Mouse (Mus musculus) embryo, embryonic 11 days (tissue): ENCODE measurements around the gene Tgfb2.

ENCODE experiments used
- DNase-seq: peaks from one replicate; pipeline ENCODE4 v3.0.0-alpha.2; 2015

Tgfb2 gene

GRCm38 (mm10) chr1:186705915-186706248, at the start of gene Tgfb2:
Gene Tgfb2 (minus strand): TSS chr1:186705989.
- DNase-seq, result peak; percentile 67

- DNase-seq, result peak; percentile 34
Measured at GRCm38 (mm10) chr1:186749675-186750283, 44.0 kb upstream of the Tgfb2 start.

GRCm38 (mm10) chr1:186748724-186749653, 43.2 kb upstream of the Tgfb2 start, which contains the start of gene Rrp15:
Gene Rrp15 (minus strand): TSS chr1:186749358.
- DNase-seq, result peak; percentile 92

- DNase-seq, result no peak
Measured at GRCm38 (mm10) chr1:186739828-186740227, 34.0 kb upstream of the Tgfb2 start.

GRCm38 (mm10) chr1:186735537-186735936, 29.7 kb upstream of the Tgfb2 start:
- DNase-seq, result no peak

GRCm38 (mm10) chr1:186733052-186733451, 27.3 kb upstream of the Tgfb2 start:
- no peak for DNase-seq

GRCm38 (mm10) chr1:186728778-186729177, 23.0 kb upstream of the Tgfb2 start:
- DNase-seq, result no peak

- no peak for DNase-seq
Measured at GRCm38 (mm10) chr1:186726117-186726516, 20.3 kb upstream of the Tgfb2 start.

- DNase-seq, result no peak
Measured at GRCm38 (mm10) chr1:186722299-186722698, 16.5 kb upstream of the Tgfb2 start.

GRCm38 (mm10) chr1:186721846-186722245, 16.1 kb upstream of the Tgfb2 start:
- peak; percentile 86 for DNase-seq

GRCm38 (mm10) chr1:186721166-186721565, 15.4 kb upstream of the Tgfb2 start:
- DNase-seq, result no peak

- no peak for DNase-seq
Measured at GRCm38 (mm10) chr1:186719708-186720107, 13.9 kb upstream of the Tgfb2 start.

GRCm38 (mm10) chr1:186718881-186719280, 13.1 kb upstream of the Tgfb2 start:
- DNase-seq, result no peak

GRCm38 (mm10) chr1:186714980-186715896, 9.4 kb upstream of the Tgfb2 start:
- DNase-seq, result no peak

- no peak for DNase-seq
Measured at GRCm38 (mm10) chr1:186714215-186714614, 8.4 kb upstream of the Tgfb2 start.

GRCm38 (mm10) chr1:186712802-186713471, 7.1 kb upstream of the Tgfb2 start:
- peak; percentile 71 for DNase-seq

GRCm38 (mm10) chr1:186705203-186705914, 430 bp downstream of the Tgfb2 start:
- peak; percentile 87 for DNase-seq

- peak; percentile 62 for DNase-seq
Measured at GRCm38 (mm10) chr1:186703980-186704701, 1.6 kb downstream of the Tgfb2 start.

GRCm38 (mm10) chr1:186703256-186703979, 2.4 kb downstream of the Tgfb2 start:
- peak; percentile 50 for DNase-seq
